Mouse (Mus musculus) limb, embryonic 11.5 days (tissue): ENCODE results near the gene Lrrc8e. TPM values are rescaled to one million over a fixed set of nuclear protein-coding genes. Genes with fewer than 3 reads are reported as not detected.

ENCODE experiments used
- ATAC-seq: fragments of 200-750 bp; cut with Nextera tagmentation; 2 replicates; pipeline ENCODE4 v1.8.0; 2017; ENCODE audit warnings: low read depth; ENCODE audit not compliant: insufficient number of reproducible peaks, low FRiP score, low TSS enrichment
- DNase-seq: peaks from one replicate; pipeline ENCODE4 v3.0.0-alpha.2; 2015; ENCODE audit warnings: low spot score
- H3K27ac ChIP-seq: fragments of 300-500 bp; sonication (generic); replicated peaks from 2 replicates; pipeline ENCODE4 v1.5.1; 2014; ENCODE audit warnings: low read depth, mild to moderate bottlenecking, low read length
- H3K27me3 ChIP-seq: fragments of 300-500 bp; sonication (generic); 2 replicates; pipeline ENCODE4 v1.6.1; 2014; ENCODE audit warnings: mild to moderate bottlenecking, low read length, mixed read lengths; ENCODE audit not compliant: control insufficient read depth, insufficient read depth
- H3K36me3 ChIP-seq: fragments of 300-500 bp; sonication (generic); 2 replicates; pipeline ENCODE4 v1.6.1; 2014; ENCODE audit warnings: mild to moderate bottlenecking, low read length, moderate library complexity, mixed read lengths; ENCODE audit not compliant: control insufficient read depth, insufficient read depth
- H3K4me1 ChIP-seq: fragments of 300-500 bp; sonication (generic); 2 replicates; pipeline ENCODE4 v1.6.1; 2014; ENCODE audit warnings: low read length, mixed read lengths; ENCODE audit not compliant: control insufficient read depth, insufficient read depth
- H3K4me2 ChIP-seq: fragments of 300-500 bp; sonication (generic); 2 replicates; pipeline ENCODE4 v1.6.1; 2014; ENCODE audit warnings: low read depth, mild to moderate bottlenecking, moderate library complexity; ENCODE audit not compliant: severe bottlenecking
- H3K4me3 ChIP-seq: fragments of 300-500 bp; sonication (generic); 2 replicates; pipeline ENCODE4 v1.5.1; 2014; ENCODE audit warnings: low read depth, low read length
- H3K9ac ChIP-seq: fragments of 300-500 bp; sonication (generic); 2 replicates; pipeline ENCODE4 v1.6.1; 2014; ENCODE audit warnings: mild to moderate bottlenecking, low read length
- H3K9me3 ChIP-seq: fragments of 300-500 bp; sonication (generic); 2 replicates; pipeline ENCODE4 v1.6.1; 2016; ENCODE audit warnings: low read length; ENCODE audit not compliant: control insufficient read depth
- WGBS: fragments of 180-500 bp; shearing (Covaris S2); extraction: QIAGEN DNeasy Blood & Tissue Kit; methylation state at CpG from one replicate; pipeline ENCODE4 v1.1.7; 2014; 5-methylcytosine and 5-hydroxymethylcytosine counted together
- polyA plus RNA-seq: library from polyadenylated mRNA; unstranded; fragments of >200 nt; fragmentation: Nextera tagmentation; extraction: Ambion mirVana; gene quantifications from 2 replicates; pipeline ENCODE4 v1.2.1, GENCODE M21; 2014

Lrrc8e gene
- polyA plus RNA-seq, 1 experiment from 2014 or later: 0.13 TPM

DNA sequence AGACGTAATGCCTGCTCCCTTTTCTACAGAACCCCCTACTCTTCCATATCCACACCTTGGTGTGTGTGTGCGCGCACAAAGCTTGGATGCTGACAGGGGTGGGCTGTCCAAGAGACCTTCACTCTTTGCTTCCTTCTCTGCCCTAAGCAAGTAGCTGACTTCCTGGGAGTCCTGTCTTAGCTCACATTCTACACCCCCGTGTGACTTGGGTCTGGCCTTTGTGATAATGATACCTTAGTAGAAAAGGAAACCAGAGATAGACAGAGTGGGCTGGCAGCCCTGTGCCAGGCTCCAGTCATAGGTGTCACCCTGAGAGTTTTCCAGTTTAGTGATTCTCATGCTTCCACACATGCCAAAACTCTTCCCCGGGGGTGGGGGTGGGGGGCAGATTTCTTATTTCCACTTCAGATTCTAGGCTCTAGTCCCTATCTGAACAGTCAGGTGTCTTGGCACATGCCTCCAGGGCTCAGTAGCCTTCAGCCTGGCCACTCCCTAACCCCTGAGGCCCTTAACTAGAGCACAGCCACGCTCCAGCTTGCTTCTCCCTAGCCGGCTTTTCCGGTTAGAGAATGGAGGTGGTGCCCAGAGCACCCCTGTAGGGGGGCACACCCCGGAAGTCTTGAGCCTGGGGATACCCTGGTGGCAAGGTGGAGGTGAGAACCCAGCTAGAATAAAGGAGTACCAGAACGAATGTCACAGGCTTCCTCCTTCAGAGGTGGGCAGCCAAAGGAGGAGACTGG, 4.2 kb downstream of the Lrrc8e start:
- Histone ChIP-seq H3K36me3 (no peaks in the 10 kb centered on the region), H3K27ac (no peak overlapping the region), H3K4me3 (no peak overlapping the region), H3K4me1 (0 out of 2 replicates have a peak, but pooled peaks cover 3% of the 10 kb centered on the region), H3K27me3 (peaks cover 14% of the 10 kb centered on the region), H3K4me2 (no peak overlapping the region), H3K9ac (no peak overlapping the region), H3K9me3 (no peaks in the 10 kb centered on the region)
- no peak for ATAC-seq
- DNase-seq: no peak
- WGBS: 58% methylated on average over 10 of the region's 10 CpGs

DNA sequence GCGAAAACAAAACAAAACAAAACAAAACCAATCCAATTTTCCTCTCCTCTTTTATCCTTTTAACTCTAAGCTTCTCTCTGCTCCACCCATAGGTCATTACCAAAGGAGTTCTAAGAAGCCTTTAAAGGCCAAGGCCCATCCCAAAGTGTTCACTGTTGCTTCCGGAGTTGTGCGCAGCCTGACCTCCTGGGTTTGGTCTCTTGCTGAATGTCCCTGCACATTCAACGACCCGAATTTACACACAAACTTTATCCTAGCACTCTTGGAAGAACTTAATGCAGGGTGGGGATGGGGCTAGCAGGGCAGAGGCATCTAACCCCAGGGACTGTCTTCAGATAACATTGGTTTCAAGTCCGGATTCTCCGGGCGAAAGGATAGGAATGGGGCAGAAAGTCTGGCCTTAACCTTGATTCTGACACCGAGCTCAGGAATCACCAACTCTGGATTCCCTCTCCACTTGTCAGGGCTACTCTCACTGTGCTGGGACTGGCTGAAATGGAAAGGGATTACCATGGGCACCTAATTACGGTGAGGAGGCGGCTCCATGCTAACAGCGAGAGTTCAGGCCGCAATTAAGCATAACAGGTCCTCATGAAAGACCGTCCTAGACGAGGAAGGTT, 11.3 kb downstream of the Lrrc8e start:
- H3K27me3 ChIP-seq: no peaks in the 10 kb centered on the region
- DNase-seq (peak; percentile 41), ATAC-seq (no peak)
- peak overlapping the region; percentile 58 for H3K4me2 ChIP-seq
- 23% methylated on average over 15 of the region's 15 CpGs for WGBS
- peaks cover 4% of the 10 kb centered on the region for H3K36me3 ChIP-seq
- H3K9ac ChIP-seq: peak overlapping the region; percentile 81
- H3K9me3 ChIP-seq: no peaks in the 10 kb centered on the region; the same call in 1 of the 2 replicates
- H3K4me1 ChIP-seq: peaks cover 12% of the 10 kb centered on the region
- H3K27ac ChIP-seq: peak overlapping the region; percentile 91
- peak overlapping the region; percentile 90 for H3K4me3 ChIP-seq

DNA sequence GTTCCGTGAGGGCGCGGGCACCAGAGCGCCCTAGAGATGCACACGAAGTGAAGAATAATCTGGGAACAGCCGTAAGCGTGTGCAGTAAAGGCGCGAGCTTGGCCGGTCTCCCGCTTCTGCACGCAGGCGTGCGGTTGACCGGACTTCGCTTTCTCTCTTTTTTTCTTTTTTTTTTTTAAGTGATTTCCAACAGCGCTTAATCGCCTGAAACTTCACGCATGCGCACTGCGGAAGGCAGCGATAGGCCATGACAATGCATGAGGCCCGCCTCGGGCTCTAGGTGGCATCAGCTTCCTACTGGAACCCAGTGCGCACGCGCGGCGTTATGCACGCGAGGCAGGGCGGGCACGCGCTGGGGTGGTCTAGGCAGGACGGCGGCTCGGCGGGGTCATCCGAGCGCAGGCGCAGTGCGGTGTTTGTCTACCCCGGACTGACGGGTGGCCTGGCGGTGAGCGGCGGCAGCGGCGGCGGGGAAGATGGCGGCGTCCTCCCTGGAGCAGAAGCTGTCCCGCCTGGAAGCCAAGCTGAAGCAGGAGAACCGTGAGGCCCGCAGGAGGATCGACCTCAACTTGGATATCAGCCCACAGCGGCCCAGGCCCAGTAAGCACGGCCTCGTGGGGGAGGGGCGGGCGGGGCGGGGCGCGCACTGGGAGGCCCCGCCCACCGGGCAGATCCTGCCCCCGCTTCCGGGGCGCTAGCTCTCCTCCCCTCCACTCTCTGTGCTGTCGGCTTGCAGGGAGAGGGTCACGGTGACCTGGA, 12.0 kb downstream of the Lrrc8e start, which contains the start of the genes Map2k7 and Gm49320:
Gene Map2k7, plus strand, starts transcription at position 307 of the 759 bp plus-strand sequence.
Gene Gm49320, plus strand, starts transcription at position 432 of the 759 bp plus-strand sequence.
- peak; percentile 90 for ATAC-seq
- peak within 1 kb of the TSS; percentile 91 for H3K4me2 ChIP-seq

DNA sequence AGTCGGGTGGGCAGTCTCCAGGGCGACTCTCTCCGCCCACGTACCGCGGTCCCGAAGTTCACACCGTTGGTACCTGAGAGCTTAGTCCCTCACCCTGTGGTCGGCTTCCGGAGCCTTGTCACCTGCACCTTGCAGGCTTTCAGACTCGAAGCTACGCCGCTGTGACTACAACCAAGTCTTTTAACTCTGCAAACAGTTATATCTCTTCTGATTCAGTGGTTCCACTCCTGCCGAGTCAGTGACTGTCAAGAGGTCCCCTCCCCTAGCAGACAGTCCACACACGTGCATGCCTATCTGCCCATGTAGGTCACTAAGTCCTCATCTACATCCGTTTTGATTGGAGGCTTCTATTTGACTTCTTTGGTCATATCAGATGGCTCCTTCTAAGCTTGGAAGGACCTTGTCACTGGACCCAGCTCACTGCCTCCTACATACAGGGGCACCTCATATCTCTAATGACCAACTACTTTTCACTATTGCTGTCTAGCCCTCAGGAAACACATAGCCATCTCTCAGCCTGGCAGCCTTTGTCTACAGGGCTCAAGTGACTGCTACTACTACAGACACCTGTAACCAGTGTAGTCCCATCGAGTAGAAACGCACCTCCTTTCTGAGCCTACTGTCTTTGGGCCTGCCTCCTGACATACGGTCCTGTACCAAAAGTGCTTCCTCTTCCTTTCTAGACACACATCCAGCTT, 12.7 kb downstream of the Lrrc8e start:
- no peaks in the 10 kb centered on the region for H3K27me3 ChIP-seq
- peaks cover 12% of the 10 kb centered on the region for H3K4me1 ChIP-seq
- peak overlapping the region; percentile 91 for H3K4me2 ChIP-seq
- ATAC-seq: peak; percentile 4; the same call in 1 of the 2 replicates
- peak overlapping the region; percentile 90 for H3K4me3 ChIP-seq
- H3K9ac ChIP-seq: peak overlapping the region; percentile 85
- no peaks in the 10 kb centered on the region; the same call in 1 of the 2 replicates for H3K9me3 ChIP-seq
- peaks cover 14% of the 10 kb centered on the region for H3K36me3 ChIP-seq
- no peak overlapping the region; the same call in 1 of the 2 replicates for H3K27ac ChIP-seq
- WGBS: 16% methylated on average over 19 of the region's 19 CpGs
- no peak for DNase-seq

More for the DNA sequence above, 12.0 kb downstream of the Lrrc8e start, which contains the start of the genes Map2k7 and Gm49320:
- Histone ChIP-seq H3K27ac (peak within 1 kb of the TSS; percentile 91), H3K36me3 (peaks cover 9% of the 10 kb centered on the region), H3K9ac (peak within 1 kb of the TSS; percentile 85), H3K4me3 (peak within 1 kb of the TSS; percentile 90), H3K9me3 (no peaks in the 10 kb centered on the region; the same call in 1 of the 2 replicates), H3K27me3 (no peaks in the 10 kb centered on the region), H3K4me1 (peaks cover 12% of the 10 kb centered on the region)
- DNase-seq: peak; percentile 100
- WGBS: under 1% methylated on average over 69 of the region's 71 CpGs

DNA sequence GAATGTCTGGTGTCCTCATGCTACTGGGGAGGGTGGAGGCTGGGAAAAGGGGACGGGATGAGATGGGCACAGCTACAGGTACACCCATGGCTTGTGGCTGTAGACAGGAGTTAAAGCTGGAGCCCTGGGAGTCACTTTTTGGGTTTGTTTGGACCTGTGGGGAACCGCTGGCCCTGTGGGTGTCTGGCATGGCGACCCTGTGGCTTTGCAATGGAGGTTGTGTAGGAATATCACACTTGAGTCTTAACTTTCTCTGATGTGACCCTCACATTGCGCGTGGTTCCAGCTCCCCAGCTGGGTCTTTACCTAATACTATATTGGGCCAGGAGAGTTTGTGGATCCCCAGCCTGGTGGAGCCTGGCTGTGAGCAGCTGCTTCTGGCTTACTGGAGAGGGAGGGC, 18.4 kb downstream of the Lrrc8e start:
- Histone ChIP-seq H3K9me3 (no peaks in the 10 kb centered on the region; the same call in 1 of the 2 replicates), H3K27me3 (no peaks in the 10 kb centered on the region), H3K9ac (no peak overlapping the region), H3K4me2 (no peak overlapping the region), H3K36me3 (peaks cover 30% of the 10 kb centered on the region), H3K4me1 (peaks cover 10% of the 10 kb centered on the region), H3K27ac (no peak overlapping the region), H3K4me3 (no peak overlapping the region)
- 92% methylated on average over 5 of the region's 5 CpGs for WGBS
- ATAC-seq: no peak
- DNase-seq: no peak

DNA sequence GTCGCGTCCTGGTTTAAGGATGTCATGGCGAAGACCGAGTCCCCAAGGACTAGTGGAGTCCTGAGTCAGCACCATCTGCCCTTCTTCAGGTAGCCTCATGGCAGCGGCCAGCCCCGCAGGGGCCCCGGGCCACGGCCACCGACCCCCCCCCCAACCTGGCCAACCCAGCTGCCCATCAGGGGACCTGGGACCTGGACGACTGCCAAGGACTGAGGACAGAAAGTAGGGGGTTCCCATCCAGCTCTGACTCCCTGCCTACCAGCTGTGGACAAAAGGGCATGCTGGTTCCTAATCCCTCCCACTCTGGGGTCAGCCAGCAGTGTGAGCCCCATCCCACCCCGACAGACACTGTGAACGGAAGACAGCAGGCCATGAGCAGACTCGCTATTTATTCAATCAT, 19.1 kb downstream of the Lrrc8e start:
- Histone ChIP-seq H3K9me3 (no peaks in the 10 kb centered on the region; the same call in 1 of the 2 replicates), H3K27me3 (no peaks in the 10 kb centered on the region), H3K4me2 (no peak overlapping the region), H3K27ac (no peak overlapping the region), H3K36me3 (peaks cover 30% of the 10 kb centered on the region), H3K9ac (no peak overlapping the region), H3K4me1 (peaks cover 7% of the 10 kb centered on the region; the same call in 1 of the 2 replicates), H3K4me3 (no peak overlapping the region)
- WGBS: 84% methylated on average over 13 of the region's 13 CpGs
- ATAC-seq: no peak
- DNase-seq: no peak

DNA sequence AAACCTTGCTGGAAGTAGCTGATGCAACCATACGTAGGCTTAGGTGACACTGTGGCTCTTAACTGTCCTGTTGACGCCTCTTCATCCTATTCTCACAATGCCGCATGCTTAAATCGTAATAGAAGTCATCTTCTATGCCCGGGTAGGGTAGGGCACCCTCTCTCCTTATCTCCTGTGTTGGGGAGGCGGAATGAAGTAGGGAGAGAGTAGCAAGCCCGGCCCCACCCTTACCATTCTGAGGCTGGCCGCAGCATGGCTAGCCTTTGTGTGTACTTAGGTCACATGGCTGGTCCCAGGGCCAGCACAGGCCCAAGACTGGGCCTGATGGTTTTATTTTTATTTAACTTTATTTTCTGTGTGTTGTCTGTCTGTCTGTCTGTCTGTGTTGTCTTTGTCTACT, 20.6 kb downstream of the Lrrc8e start:
- Histone ChIP-seq H3K4me3 (no peak overlapping the region), H3K36me3 (peaks cover 30% of the 10 kb centered on the region)
- whole genome bisulfite sequencing: 88% methylated on average over 8 of the region's 8 CpGs

More for the DNA sequence above, 20.6 kb downstream of the Lrrc8e start:
- H3K9ac ChIP-seq: no peak overlapping the region
- H3K9me3 ChIP-seq: no peaks in the 10 kb centered on the region; the same call in 1 of the 2 replicates
- H3K27me3 ChIP-seq: no peaks in the 10 kb centered on the region
- H3K4me1 ChIP-seq: peaks cover 7% of the 10 kb centered on the region; the same call in 1 of the 2 replicates
- no peak for DNase-seq
- ATAC-seq: no peak
- no peak overlapping the region for H3K4me2 ChIP-seq
- H3K27ac ChIP-seq: no peak overlapping the region
